Mouse (Mus musculus) left cerebral cortex, adult 2 months (tissue): ENCODE results near the gene Casp3. TPM values are rescaled to one million over a fixed set of nuclear protein-coding genes. Genes with fewer than 3 reads are reported as not detected.

Source experiments
- DNase-seq, 2 experiments: peaks; one replicate each; pipeline ENCODE4 v3.0.0; 2021 to 2022; ENCODE audit warnings: low spot score in 2 of 2, mixed read lengths in 1 of 2; ENCODE audit errors: extremely low spot score in 1 of 2
- H3K27ac ChIP-seq: fragments of 200-600 bp; 2 replicates; pipeline ENCODE4 v1.8.1; 2022
- H3K4me3 ChIP-seq: fragments of 200-600 bp; 2 replicates; pipeline ENCODE4 v1.8.1; 2022
- CTCF ChIP-seq: fragments of 200-600 bp; IDR thresholded peaks from 2 replicates; pipeline ENCODE4 v1.8.1; 2022; ENCODE audit warnings: antibody characterized with exemption, mild to moderate bottlenecking, moderate library complexity
- intact Hi-C: fragments of 180-260 bp; cut with DNase I; formaldehyde crosslinking; loops from one replicate; pipeline ENCODE4 v1.15.1; 2025
- total RNA-seq, 2 experiments: library from RNA; stranded (reverse); gene quantifications; 2 replicates each; pipeline ENCODE4 v1.2.3; 2021

Gene Casp3
- total RNA-seq, 2 experiments from 2014 or later = 13.4 to 13.6 TPM

GRCm38 (mm10) chr8:46588663-46589062 is 28.4 kb upstream of the Casp3 start:
- no peak overlapping the region for H3K27ac ChIP-seq
- no peak for DNase-seq
- intact Hi-C loops = no loop called here
- TF ChIP-seq CTCF = no peak
- H3K4me3 ChIP-seq = no peak overlapping the region

DNA sequence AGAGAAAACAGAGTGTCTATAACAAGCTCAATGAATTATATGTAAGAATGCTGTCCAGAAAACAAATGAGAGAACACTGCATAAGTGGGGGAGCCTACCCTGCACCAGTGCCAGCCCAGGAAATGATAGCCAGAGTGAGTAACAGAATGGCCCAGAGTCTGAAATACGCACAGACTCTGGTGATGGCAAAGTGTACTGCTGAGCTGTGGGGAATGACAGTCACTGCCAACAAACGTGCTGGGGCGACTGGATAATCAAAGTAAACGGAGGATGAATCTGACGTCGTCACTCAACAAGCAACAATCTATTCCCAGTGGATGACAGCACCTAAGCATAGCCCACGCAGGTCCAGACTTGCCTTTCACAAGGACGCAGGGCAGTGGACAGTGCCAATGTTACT is 24.0 kb upstream of the Casp3 start:
- no peak overlapping the region for H3K4me3 ChIP-seq
- no peak for TF ChIP-seq CTCF
- no peak for DNase-seq
- H3K27ac ChIP-seq = no peak overlapping the region
- intact Hi-C loops = no loop called here

- H3K4me3 ChIP-seq = no peak overlapping the region
- H3K27ac ChIP-seq = no peak overlapping the region
- intact Hi-C loops = no loop called here
- TF ChIP-seq CTCF = no peak
- no peak for DNase-seq
These were observed 23.3 kb upstream of the Casp3 start for GRCm38 (mm10) chr8:46593772-46594171.

GRCm38 (mm10) chr8:46595593-46595992 is 21.5 kb upstream of the Casp3 start:
- DNase-seq = no peak
- TF ChIP-seq CTCF = no peak
- no peak overlapping the region for H3K27ac ChIP-seq
- H3K4me3 ChIP-seq = no peak overlapping the region
- intact Hi-C loops = no loop called here

- no peak overlapping the region for H3K27ac ChIP-seq
- intact Hi-C loops = no loop called here
- DNase-seq = no peak
- TF ChIP-seq CTCF = no peak
- H3K4me3 ChIP-seq = no peak overlapping the region
These were observed 20.6 kb upstream of the Casp3 start for GRCm38 (mm10) chr8:46596530-46596929.

DNA sequence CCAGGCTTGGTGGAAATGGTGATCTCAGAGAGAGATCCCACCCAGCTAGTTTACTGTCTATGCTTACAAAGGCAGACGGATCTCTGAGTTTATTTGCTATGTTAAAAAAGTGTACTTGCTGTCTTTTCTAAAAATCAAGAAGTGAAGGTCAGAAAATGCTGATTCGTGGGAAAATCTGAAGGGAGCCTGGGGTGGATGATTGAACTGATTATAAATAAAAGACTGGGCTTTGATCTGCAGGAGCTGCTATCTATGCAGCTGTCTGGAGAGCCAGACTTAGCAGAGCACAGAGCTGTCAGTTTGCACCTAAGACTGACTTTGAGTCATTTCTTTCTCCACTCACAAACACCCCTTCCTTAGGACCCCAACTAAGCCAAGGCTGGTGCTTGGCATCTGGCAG is 19.7 kb upstream of the Casp3 start:
- intact Hi-C loops = no loop called here
- TF ChIP-seq CTCF = no peak
- no peak for DNase-seq
- Histone ChIP-seq H3K4me3 (no peak overlapping the region), H3K27ac (no peak overlapping the region)

DNA sequence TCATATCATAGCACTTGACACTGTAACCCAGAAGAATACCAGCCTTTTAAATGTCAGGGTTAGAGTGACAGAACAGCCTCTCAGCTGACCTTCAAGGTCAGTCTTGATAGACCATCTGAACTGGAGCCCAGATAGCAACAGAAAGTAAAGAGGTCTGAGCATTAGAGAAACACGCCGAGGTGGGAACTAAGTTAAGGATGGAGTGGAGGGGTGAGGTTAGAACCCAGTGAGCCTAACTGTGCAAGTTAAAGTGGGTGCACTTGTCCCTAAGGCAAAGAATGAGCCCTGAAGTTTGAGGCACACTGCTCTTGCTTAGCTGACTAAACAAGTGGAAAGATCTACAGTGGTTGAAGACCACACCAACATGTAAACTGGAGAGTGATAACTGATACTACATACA is 19.0 kb upstream of the Casp3 start:
- TF ChIP-seq CTCF = no peak
- intact Hi-C loops = no loop called here

DNA sequence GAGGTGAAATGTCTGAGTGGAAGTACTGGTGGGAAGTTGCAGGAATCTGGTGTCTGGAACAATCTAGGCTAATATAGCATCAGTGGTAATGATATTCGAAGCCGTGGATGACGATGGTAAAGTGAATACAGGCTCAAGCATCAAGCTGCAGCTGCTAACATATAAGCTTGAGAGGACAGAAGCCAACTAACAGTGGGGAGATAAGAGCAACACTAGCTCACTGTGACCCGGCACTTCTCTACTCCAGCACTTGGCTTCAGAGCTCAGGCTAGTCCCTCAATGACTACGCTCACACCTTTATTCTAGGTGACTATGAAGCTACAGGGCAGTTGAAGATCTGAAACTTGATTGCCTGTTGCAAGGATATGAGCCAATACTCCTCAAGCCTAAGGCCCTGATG is 18.3 kb upstream of the Casp3 start:
- intact Hi-C loops = no loop called here
- no peak for DNase-seq
- no peak overlapping the region for H3K27ac ChIP-seq
- no peak overlapping the region for H3K4me3 ChIP-seq
- no peak for TF ChIP-seq CTCF

More for the DNA sequence above, 19.0 kb upstream of the Casp3 start:
- Histone ChIP-seq H3K27ac (no peak overlapping the region), H3K4me3 (no peak overlapping the region)
- no peak for DNase-seq

GRCm38 (mm10) chr8:46599314-46599904 is 17.7 kb upstream of the Casp3 start:
- no peak for TF ChIP-seq CTCF
- intact Hi-C loops = no loop called here
- DNase-seq = no peak
- Histone ChIP-seq H3K27ac (no peak overlapping the region), H3K4me3 (no peak overlapping the region)

GRCm38 (mm10) chr8:46600959-46601707 is 16.0 kb upstream of the Casp3 start:
- intact Hi-C loops = no loop called here
- Histone ChIP-seq H3K27ac (no peak overlapping the region), H3K4me3 (no peak overlapping the region)
- no peak for TF ChIP-seq CTCF
- DNase-seq = no peak

- no peak overlapping the region for H3K27ac ChIP-seq
- no peak overlapping the region for H3K4me3 ChIP-seq
- no peak for TF ChIP-seq CTCF
- intact Hi-C loops = no loop called here
- no peak for DNase-seq
These were observed 13.5 kb upstream of the Casp3 start for GRCm38 (mm10) chr8:46603587-46603986.

GRCm38 (mm10) chr8:46606930-46607329 is 10.2 kb upstream of the Casp3 start:
- Histone ChIP-seq H3K4me3 (no peak overlapping the region), H3K27ac (no peak overlapping the region)
- TF ChIP-seq CTCF = no peak
- intact Hi-C loops = no loop called here
- DNase-seq = no peak

DNA sequence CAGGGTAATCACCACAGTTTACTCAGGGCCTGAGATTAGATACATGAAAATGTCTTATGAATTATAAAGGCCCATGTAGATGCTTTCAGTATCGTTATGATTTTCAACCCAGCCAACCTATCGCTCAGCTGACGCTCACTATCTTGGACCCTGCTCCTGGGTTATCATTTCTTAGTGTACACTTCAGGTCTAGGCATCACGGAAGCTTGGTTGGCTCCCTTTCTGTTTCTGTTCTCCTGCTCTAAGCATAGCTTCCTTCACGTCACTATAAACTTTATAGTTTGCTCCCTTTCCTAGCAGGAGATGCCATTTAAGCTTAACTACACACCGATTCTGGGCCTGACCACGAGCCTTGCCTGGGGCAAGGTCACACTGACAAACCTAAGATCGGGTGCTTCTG is 5.5 kb upstream of the Casp3 start:
- no peak for DNase-seq
- Histone ChIP-seq H3K4me3 (no peak overlapping the region), H3K27ac (no peak overlapping the region)
- intact Hi-C loops = no loop called here
- TF ChIP-seq CTCF = no peak
